Mouse (Mus musculus): ENCODE results near the gene Tmem186.

Gene Tmem186

GRCm38 (mm10) chr16:8613039-8613438 lies 24.5 kb downstream of the Tmem186 start:
- no peak for DNase-seq (ENCODE audit: low read depth, low spot score)

GRCm38 (mm10) chr16:8612214-8613005 lies 25.1 kb downstream of the Tmem186 start:
- peak; percentile 66 for DNase-seq (ENCODE audit: low read depth, low spot score)

GRCm38 (mm10) chr16:8610397-8610796 lies 27.1 kb downstream of the Tmem186 start:
- DNase-seq (ENCODE audit: low read depth, low spot score) = no peak

- no peak for DNase-seq (ENCODE audit: low read depth, low spot score)
These were observed 33.7 kb downstream of the Tmem186 start for GRCm38 (mm10) chr16:8603789-8604188.

- no peak for DNase-seq (ENCODE audit: low read depth, low spot score)
These were observed 40.0 kb downstream of the Tmem186 start for GRCm38 (mm10) chr16:8597516-8597915.

GRCm38 (mm10) chr16:8596336-8596735 lies 41.2 kb downstream of the Tmem186 start:
- no peak for DNase-seq (ENCODE audit: low read depth, low spot score)

GRCm38 (mm10) chr16:8595411-8595810 lies 42.1 kb downstream of the Tmem186 start:
- DNase-seq (ENCODE audit: low read depth, low spot score) = no peak

- no peak for DNase-seq (ENCODE audit: low read depth, low spot score)
These were observed 52.5 kb downstream of the Tmem186 start for GRCm38 (mm10) chr16:8585056-8585455.

GRCm38 (mm10) chr16:8584248-8584647 lies 53.3 kb downstream of the Tmem186 start:
- no peak for DNase-seq (ENCODE audit: low read depth, low spot score)
